Mouse (Mus musculus): Measurements from ENCODE around the gene Dhx9.
"Not testable (repeated sequence)": the region's sequence is repeated elsewhere in the genome, so short reads cannot be mapped to it uniquely, and the experiment has no call there.

The Dhx9 gene

GRCm38 (mm10) chr1:153487500-153487879, at the start of gene Dhx9:
Gene Dhx9 (minus strand): TSS chr1:153487660.
- DNase-seq (ENCODE audit: low spot score): peak; percentile 94

GRCm38 (mm10) chr1:153535611-153536010, 48.2 kb upstream of the Dhx9 start:
- DNase-seq (ENCODE audit: low spot score): no peak

DNA sequence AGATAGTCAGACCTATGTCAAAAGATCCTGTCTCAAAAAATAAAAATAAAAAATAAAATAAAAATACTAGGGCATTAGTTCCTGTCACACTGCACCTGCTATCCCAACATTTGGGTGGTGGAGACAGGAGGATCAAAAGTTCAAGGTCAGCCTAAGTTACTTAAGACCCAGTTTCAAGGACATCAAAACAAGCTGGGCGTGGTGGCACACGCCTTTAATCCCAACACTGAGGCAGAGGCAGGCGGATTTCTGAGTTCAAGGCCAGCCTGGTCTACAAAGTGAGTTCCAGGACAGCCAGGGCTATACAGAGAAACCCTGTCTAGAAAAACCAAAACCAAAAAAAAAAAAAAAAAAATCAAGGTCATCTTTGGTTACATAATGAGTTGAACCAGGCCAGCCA, 45.4 kb upstream of the Dhx9 start:
- not testable (repeated sequence) for DNase-seq (ENCODE audit: low spot score)

DNA sequence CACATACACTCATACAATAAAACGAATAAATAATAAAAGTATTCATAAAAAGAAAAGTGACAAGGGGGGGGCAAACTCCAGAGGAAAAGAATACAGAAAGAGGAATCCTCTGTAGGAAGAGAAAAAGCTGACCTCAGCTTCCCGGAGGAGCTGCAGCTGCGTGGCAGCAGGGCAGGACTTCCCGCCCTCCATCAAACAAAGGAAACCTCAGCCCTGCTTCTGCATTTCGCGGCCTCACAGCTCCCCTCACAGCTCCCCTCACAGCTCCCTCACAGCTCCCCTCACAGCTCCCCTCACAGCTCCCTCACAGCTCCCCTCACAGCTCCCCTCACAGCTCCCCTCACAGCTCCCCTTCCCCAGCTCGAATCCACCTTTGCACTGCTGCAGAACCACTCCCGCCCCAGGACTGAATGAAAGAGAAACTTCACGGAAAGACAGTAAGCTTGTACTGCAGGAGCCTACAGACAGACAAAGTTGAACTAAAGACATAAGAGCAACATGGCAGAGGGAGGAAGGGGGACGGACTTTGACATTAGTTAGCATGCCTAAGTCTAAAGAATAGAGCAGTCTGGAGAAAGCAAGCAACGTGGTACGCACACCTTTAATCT, 44.9 kb upstream of the Dhx9 start:
- no peak for DNase-seq (ENCODE audit: low spot score)

DNA sequence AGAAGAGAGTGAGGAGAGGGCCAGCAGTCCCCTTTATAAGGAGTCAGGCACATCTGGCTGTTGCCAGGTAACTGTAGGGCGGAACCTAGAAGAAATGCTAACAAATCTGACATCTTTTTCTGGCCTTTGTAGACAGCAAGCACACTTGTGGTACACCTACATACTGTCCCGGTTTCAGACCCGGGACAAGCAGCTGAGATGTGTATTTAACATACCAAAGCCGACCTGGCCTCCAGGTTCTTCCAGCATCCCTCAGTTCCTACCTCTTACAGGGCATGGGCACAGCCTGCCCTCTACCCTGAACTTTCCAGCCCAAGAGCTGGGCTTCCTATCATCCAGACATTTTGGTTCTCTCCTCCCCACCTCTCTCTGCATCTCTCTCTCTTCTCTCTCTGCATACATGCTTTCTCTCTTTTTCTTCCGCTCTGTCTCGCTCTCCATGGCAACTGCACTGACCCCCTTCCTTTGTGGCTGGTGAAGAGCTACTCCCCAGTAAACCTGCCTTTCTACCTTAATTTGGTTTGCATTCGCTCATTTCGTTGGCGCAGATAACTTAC, 44.3 kb upstream of the Dhx9 start:
- DNase-seq (ENCODE audit: low spot score): no peak

DNA sequence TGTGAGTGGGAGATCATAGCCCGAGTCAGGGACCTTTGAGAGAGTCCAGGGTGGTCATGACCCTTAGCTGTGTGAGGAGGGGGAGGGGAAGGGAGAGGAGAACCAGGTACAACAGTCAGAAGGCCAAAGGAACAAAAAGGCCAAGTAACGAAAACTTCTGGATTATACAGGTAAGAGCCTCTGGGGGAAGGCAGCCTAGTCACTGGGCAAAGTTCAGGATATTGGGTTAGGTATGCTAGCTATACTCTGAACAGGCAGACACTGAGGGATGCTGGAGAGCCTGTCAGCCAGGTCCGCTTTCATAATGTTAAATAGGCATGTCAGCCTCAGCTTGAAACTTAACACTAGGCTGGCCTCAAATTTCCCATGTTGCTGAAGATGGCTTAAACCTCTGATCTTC, 34.7 kb upstream of the Dhx9 start:
- no peak for DNase-seq (ENCODE audit: low spot score)

- no peak for DNase-seq (ENCODE audit: low spot score)
Measured at GRCm38 (mm10) chr1:153515368-153515767, 27.9 kb upstream of the Dhx9 start.

DNA sequence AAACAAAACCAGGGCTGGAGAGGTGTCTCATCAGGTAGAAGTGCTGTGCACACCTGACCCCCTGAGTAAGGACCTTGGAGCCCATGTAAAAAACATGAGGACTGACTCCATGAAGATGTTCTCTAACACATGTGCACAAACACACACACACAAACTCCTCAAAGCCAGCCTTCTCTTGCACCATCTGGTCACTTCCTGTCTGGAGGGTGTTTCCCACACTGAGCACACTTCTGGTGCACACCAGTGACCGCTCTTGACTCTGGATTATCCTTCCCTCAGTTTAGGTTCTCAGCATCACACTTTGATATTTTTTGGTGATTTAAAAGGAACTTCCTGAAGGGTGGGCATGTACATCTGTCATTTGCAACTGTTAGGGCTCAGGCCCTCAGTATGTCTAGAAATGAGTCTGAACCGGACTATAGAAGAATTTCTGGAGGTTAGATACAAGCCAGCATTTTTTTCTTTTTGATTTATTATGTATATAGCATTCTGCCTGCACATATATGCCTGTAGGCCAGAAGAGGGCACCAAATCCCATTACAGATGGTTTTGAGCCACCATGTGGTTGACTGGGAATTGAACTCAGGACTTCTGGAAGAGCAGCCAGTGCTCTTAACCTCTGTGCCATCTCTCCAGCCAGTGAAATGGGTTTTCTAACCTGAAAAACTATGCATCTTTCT, 23.0 kb upstream of the Dhx9 start:
- DNase-seq (ENCODE audit: low spot score): no peak

DNA sequence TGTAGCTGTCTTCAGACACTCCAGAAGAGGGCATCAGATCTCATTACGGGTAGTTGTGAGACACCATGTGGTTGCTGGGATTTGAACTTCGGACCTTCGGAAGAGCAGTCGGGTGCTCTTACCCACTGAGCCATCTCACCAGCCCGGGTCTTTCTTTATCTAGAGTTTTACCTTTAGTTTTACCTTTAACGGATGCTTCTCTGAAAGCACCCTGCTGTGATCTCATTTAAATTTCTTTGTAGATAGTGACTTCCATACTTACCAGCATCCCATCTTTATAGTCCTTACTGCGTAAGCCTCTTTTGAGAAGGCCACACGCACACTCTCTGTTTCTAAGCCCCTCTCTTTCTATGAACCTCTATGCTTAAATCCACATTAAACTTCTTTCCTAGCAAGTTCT, 22.1 kb upstream of the Dhx9 start:
- DNase-seq (ENCODE audit: low spot score): not testable (repeated sequence)

DNA sequence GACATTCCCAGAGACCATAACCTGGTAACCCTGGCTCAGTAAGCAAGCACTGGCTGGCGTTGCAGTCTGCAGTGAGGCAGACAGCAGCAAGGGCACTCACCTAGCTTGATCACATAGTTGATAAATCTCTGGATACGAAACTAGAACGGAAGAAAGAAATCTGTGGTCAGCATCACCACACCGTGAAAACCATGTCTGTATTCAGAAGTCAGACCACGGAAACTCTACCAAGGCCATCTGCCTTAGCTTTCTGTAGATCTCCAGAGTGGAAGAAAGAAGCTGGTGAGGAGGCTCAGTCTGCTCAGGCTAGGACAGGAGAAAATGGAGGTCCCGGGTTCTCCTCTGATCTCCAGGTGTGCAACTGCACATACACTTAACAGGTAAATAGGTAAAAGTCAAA, 21.6 kb upstream of the Dhx9 start:
- no peak for DNase-seq (ENCODE audit: low spot score)

DNA sequence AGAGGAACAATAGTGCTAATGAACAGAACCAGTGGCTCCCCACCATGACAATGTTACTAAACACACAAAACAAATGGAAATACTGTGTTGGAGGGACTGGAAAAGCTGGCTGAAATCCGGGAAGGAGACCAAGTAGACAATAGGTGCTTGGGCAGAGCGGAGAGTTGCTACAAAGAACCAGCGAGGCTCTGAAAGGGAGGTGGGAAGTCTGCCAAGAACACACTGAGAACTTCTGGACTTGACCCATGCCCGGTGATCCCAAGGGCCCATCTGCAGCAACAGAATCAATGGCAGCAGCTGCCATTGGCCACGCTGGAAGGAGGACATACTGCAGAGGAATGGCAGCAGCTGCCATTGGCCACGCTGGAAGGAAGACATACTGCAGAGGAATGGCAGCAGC, 18.8 kb upstream of the Dhx9 start:
- DNase-seq (ENCODE audit: low spot score): no peak

DNA sequence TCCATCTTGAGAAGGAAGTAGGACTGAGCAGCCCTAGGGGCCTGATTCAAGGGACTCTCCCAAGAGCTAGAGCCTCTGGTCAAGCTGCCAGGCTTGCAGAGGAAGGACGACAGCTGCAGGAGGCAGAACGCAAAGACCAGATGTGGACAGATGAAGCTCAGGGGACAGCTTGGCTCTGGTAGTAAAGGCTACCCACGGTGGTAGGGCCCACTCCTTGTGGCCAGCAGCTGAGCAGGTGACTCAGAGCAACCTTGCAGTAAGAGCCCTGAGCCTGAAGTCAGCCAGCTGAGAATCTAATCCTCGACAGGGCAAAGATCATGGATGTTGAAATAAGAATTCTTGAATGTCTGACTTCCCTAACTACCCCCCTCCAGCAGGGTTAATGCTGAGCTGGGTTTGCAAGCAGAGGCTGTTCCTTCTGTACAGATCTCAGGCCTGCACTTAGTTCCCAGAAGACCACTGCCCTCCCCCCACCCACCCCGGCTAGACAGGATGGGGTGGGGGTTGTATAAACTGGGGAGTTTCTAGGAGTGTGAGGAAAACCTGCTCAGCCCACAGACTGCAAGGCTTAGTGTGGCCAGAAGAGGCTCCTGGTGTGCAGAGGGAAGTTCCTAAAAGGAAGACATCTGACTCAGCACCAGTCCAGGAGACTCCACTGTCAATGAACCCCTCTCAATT, 14.3 kb upstream of the Dhx9 start:
- no peak for DNase-seq (ENCODE audit: low spot score)

GRCm38 (mm10) chr1:153500030-153500429, 12.6 kb upstream of the Dhx9 start:
- no peak for DNase-seq (ENCODE audit: low spot score)

- no peak for DNase-seq (ENCODE audit: low spot score)
Measured at GRCm38 (mm10) chr1:153496030-153496429, 8.6 kb upstream of the Dhx9 start.

- no peak for DNase-seq (ENCODE audit: low spot score)
Measured at GRCm38 (mm10) chr1:153493931-153494330, 6.5 kb upstream of the Dhx9 start.

- no peak for DNase-seq (ENCODE audit: low spot score)
Measured at GRCm38 (mm10) chr1:153493338-153493737, 5.9 kb upstream of the Dhx9 start.

DNA sequence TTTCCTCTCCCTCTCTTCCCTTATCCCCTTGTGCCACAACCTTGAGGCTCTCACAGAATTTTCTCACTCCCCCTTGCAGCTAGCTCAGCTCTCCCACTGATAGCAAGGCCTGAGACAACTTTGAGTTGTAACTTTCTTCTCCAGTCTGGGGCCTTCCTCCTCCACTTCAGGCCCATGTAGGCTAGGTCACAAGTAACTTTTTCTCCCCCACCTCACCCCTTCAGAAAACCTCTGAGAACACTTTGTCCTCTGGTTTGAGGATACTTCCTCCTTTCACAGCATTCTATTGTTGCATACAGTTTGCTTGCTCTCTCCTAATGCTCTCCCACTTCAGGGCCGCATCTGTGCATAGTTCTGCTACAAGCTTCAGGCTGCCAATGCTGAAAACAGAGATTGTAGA, 4.4 kb upstream of the Dhx9 start:
- no peak for DNase-seq (ENCODE audit: low spot score)

DNA sequence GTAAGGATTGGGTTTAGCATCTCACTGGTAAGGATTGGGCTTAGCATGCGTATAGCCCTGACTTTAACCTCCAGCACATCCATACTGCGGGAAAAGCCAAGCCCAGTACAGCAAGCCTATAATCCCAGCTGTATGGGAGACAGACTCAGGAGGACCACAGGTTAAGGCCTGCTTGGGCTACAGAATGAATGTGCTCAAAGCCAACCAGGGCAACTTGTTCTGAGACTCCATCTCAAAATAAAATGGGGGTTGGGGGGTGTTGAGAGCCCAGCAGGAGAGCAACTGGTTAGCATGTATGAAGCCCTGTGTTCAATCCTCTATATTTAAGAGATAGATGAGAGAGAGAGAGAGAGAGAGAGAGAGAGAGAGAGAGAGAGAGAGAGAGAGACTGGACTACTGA, 3.9 kb upstream of the Dhx9 start:
- no peak for DNase-seq (ENCODE audit: low spot score)

- no peak for DNase-seq (ENCODE audit: low spot score)
Measured at GRCm38 (mm10) chr1:153489963-153490362, 2.5 kb upstream of the Dhx9 start.

DNA sequence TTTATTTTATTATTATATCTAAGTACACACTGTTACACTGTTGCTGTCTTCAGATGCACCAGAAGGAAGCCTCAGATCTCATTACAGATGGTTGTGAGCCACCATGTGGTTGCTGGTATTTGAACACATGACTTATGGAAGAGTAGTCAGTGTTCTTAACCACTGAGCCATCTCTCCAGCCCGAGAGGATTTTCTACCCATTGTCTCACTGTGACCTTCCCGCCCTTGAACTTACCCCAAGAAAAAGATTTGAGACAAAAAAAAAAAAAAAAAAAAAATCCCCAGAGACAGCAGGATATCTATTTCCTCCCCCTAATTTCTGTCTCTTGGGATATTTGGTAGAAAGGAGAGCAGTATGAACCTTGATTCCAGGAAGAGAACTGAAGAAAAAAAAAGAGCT, 2.1 kb upstream of the Dhx9 start:
- DNase-seq (ENCODE audit: low spot score): no peak

GRCm38 (mm10) chr1:153489132-153489531, 1.7 kb upstream of the Dhx9 start:
- DNase-seq (ENCODE audit: low spot score): no peak

DNA sequence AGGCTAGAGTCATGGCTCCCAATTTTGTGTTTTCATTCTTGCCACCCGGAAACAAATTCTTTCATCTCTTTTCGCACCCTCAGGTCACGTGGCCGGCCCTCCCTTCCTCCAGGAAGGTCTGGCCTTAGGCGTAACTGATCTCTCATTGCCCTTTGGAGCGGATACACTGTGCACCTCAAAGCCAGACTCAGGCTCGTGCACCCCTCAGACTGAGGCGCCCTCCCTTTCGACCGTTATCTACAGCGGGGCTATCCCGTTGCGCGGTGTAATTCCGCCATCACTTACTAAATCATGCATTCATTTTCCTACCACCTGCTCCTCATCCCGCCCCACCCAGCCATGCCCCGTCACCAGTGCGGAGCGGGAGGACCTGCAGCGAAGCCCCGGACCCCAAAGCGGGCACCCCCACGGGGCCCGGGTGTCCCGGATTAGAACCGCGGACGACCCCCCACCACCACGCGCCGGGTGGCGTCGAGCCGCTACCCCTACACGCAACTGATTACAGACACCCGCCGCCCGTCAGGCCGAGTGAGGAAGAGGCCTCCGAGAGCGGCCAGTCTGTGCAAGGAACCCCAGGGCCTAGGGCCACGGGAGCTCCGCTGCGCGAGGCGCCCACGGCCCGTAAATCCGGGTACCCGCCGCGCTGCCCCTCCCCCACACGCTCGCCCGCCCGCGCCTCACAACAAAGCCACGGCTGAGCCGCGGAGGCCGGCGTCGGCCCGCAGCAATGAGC, 527 bp downstream of the Dhx9 start:
- no peak for DNase-seq (ENCODE audit: low spot score)

GRCm38 (mm10) chr1:153486120-153486519, 1.3 kb downstream of the Dhx9 start:
- not testable (repeated sequence) for DNase-seq (ENCODE audit: low spot score)
